Mouse (Mus musculus): ENCODE results near the gene Ppp1r11. TPM values are rescaled to one million over a fixed set of nuclear protein-coding genes. Genes with fewer than 3 reads are reported as not detected.

Gene Ppp1r11
- total and polyA plus RNA-seq, 2 experiments from 2014 or later, result 28.4 to 145 TPM

- no peaks in the 10 kb centered on the region for H3K27me3 ChIP-seq (ENCODE audit: insufficient read depth, low read length)
- no peak for TF ChIP-seq CTCF (IDR thresholded peaks at IDR 0.05; ENCODE audit: low read depth)
- no peaks in the 10 kb centered on the region for H3K4me1 ChIP-seq (ENCODE audit: insufficient read depth, low read length)
- no peaks in the 10 kb centered on the region for H3K36me3 ChIP-seq (ENCODE audit: insufficient read depth, low read length)
- 66% methylated on average over 4 of the region's 4 CpGs for WGBS
- H3K4me3 ChIP-seq (ENCODE audit: low read length), result no peak overlapping the region
- H3K9me3 ChIP-seq (ENCODE audit: low read length), result no peaks in the 10 kb centered on the region
- no peak for ATAC-seq
- no peak overlapping the region for H3K4me2 ChIP-seq (ENCODE audit: low read depth, low read length)
- H3K9ac ChIP-seq (replicated peaks; ENCODE audit: low read length), result no peak overlapping the region
- no peak for DNase-seq (ENCODE audit: low spot score)
- no peak overlapping the region for H3K27ac ChIP-seq
Observed at GRCm38 (mm10) chr17:36923491-36923890, 28.1 kb downstream of the Ppp1r11 start.

DNA sequence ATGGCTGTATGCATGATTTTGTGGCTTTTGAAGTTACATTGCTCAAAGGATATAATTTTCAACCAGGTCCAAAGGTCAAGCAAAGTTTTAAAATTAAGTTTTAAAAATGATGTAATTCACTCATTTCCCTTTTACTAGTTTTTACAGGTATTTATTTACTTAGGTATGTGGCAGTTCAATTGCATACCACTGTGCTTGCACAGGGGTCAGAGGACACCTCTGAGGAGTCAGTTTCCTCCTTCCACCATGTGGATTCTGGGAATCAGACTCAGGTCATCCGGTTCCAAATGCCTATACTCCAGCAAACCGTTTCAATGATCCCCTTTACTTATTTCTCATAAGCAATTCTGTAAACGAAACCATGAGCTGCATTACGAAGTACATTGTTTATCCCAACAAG is 28.8 kb downstream of the Ppp1r11 start:
- H3K9me3 ChIP-seq (ENCODE audit: low read length), result no peaks in the 10 kb centered on the region
- no peaks in the 10 kb centered on the region for H3K27me3 ChIP-seq (ENCODE audit: insufficient read depth, low read length)
- no peak overlapping the region for H3K27ac ChIP-seq
- WGBS, result 87% methylated on average over 4 of the region's 4 CpGs
- no peak overlapping the region for H3K9ac ChIP-seq (replicated peaks; ENCODE audit: low read length)
- no peaks in the 10 kb centered on the region for H3K36me3 ChIP-seq (ENCODE audit: insufficient read depth, low read length)
- H3K4me1 ChIP-seq (ENCODE audit: insufficient read depth, low read length), result no peaks in the 10 kb centered on the region
- no peak overlapping the region for H3K4me2 ChIP-seq (ENCODE audit: low read depth, low read length)
- TF ChIP-seq CTCF (IDR thresholded peaks at IDR 0.05; ENCODE audit: low read depth), result no peak
- H3K4me3 ChIP-seq (ENCODE audit: low read length), result no peak overlapping the region
- no peak for ATAC-seq
- no peak for DNase-seq (ENCODE audit: low spot score)

- DNase-seq (ENCODE audit: low spot score), result no peak
- WGBS, result 53% methylated on average over 15 of the region's 15 CpGs
- TF ChIP-seq CTCF (IDR thresholded peaks at IDR 0.05; ENCODE audit: low read depth), result no peak
- Histone ChIP-seq H3K9ac (replicated peaks; ENCODE audit: low read length) (no peak overlapping the region), H3K4me1 (ENCODE audit: insufficient read depth, low read length) (no peaks in the 10 kb centered on the region), H3K27me3 (ENCODE audit: insufficient read depth, low read length) (no peaks in the 10 kb centered on the region), H3K9me3 (ENCODE audit: low read length) (no peaks in the 10 kb centered on the region), H3K4me3 (ENCODE audit: low read length) (no peak overlapping the region), H3K36me3 (ENCODE audit: insufficient read depth, low read length) (no peaks in the 10 kb centered on the region), H3K4me2 (ENCODE audit: low read depth, low read length) (no peak overlapping the region), H3K27ac (no peak overlapping the region)
- ATAC-seq, result no peak
Observed at GRCm38 (mm10) chr17:36920239-36920638, 31.3 kb downstream of the Ppp1r11 start.

DNA sequence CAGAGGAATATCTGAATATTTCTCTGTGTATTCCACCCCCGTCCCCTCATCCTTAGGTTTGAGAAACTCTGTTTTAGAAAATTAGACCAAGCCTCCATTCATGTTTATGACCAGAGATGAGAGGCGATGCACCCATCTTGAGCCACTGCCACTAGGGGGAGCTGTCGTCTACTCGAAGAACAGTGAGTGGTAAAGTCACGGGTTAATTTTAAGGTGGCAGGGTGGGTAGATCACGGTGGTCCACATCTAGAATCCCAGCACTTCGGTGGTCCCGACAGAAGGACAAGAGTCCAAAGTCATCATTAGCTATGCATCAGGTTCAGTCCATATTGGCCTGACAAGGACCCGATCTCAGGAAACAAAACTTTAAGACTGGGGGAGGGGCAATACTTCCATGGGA is 36.5 kb downstream of the Ppp1r11 start:
- Histone ChIP-seq H3K36me3 (ENCODE audit: insufficient read depth, low read length) (no peaks in the 10 kb centered on the region), H3K4me3 (ENCODE audit: low read length) (no peak overlapping the region), H3K4me2 (ENCODE audit: low read depth, low read length) (no peak overlapping the region), H3K27me3 (ENCODE audit: insufficient read depth, low read length) (no peaks in the 10 kb centered on the region), H3K27ac (no peak overlapping the region), H3K9ac (replicated peaks; ENCODE audit: low read length) (no peak overlapping the region), H3K9me3 (ENCODE audit: low read length) (no peaks in the 10 kb centered on the region), H3K4me1 (ENCODE audit: insufficient read depth, low read length) (no peaks in the 10 kb centered on the region)
- peak; percentile 81 for TF ChIP-seq CTCF (IDR thresholded peaks at IDR 0.05; ENCODE audit: low read depth)
- DNase-seq (ENCODE audit: low spot score) (peak; percentile 66), ATAC-seq (no peak; the same call in 1 of the 2 replicates)
- WGBS, result 14% methylated on average over 9 of the region's 9 CpGs

DNA sequence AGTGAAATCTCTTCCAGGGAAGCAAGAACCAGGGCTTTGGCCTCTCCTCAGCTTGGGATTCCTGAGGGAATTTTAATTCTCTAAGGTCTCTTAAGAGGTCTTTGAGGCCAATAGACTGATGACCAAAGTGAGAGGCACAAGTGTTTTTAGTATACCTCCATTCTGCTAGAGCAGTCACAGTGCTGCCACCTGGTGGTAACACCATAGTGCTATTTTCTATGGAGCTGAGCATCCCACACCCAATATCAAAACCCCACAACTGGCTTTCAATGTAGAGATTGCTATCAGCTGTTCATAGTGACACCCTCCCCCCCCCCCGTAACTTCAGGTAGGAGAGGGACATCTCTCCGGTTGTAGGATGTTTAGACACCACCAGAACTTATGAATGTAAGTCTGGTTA is 37.4 kb downstream of the Ppp1r11 start:
- no peaks in the 10 kb centered on the region for H3K9me3 ChIP-seq (ENCODE audit: low read length)
- DNase-seq (ENCODE audit: low spot score), result peak; percentile 82
- no peak overlapping the region for H3K9ac ChIP-seq (replicated peaks; ENCODE audit: low read length)
- ATAC-seq, result no peak
- H3K4me2 ChIP-seq (ENCODE audit: low read depth, low read length), result no peak overlapping the region
- no peaks in the 10 kb centered on the region for H3K36me3 ChIP-seq (ENCODE audit: insufficient read depth, low read length)
- H3K4me3 ChIP-seq (ENCODE audit: low read length), result no peak overlapping the region
- no peaks in the 10 kb centered on the region for H3K27me3 ChIP-seq (ENCODE audit: insufficient read depth, low read length)
- no peaks in the 10 kb centered on the region for H3K4me1 ChIP-seq (ENCODE audit: insufficient read depth, low read length)
- no peak overlapping the region for H3K27ac ChIP-seq
- WGBS, result 12% methylated on average over 2 of the region's 2 CpGs
- TF ChIP-seq CTCF (IDR thresholded peaks at IDR 0.05; ENCODE audit: low read depth), result peak; percentile 79

DNA sequence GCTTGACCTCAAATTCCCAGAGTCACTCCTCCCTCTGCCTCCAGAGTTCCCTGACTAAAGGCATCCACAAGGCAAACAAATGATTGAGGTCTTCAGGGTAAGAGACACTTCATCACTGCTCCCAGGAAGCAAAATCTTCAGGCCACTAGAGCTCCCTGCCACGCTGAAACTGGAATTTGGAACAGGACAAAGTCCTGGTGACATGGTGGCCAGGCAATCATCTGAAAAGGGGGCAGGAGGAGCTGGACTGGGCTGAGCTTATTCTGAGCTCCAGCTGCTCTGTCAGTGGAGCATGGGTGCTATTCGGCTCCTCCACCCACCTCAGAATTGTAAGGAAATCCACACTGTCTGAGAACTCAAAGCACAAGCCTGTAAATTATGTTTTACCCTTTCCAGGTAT is 39.5 kb downstream of the Ppp1r11 start:
- Histone ChIP-seq H3K27me3 (ENCODE audit: insufficient read depth, low read length) (no peaks in the 10 kb centered on the region), H3K4me2 (ENCODE audit: low read depth, low read length) (no peak overlapping the region), H3K9me3 (ENCODE audit: low read length) (no peaks in the 10 kb centered on the region), H3K4me3 (ENCODE audit: low read length) (no peak overlapping the region), H3K4me1 (ENCODE audit: insufficient read depth, low read length) (no peaks in the 10 kb centered on the region), H3K9ac (replicated peaks; ENCODE audit: low read length) (no peak overlapping the region), H3K36me3 (ENCODE audit: insufficient read depth, low read length) (no peaks in the 10 kb centered on the region), H3K27ac (no peak overlapping the region)
- DNase-seq (ENCODE audit: low spot score) (no peak), ATAC-seq (no peak)
- 66% methylated on average over 2 of the region's 2 CpGs for WGBS
- no peak for TF ChIP-seq CTCF (IDR thresholded peaks at IDR 0.05; ENCODE audit: low read depth)

DNA sequence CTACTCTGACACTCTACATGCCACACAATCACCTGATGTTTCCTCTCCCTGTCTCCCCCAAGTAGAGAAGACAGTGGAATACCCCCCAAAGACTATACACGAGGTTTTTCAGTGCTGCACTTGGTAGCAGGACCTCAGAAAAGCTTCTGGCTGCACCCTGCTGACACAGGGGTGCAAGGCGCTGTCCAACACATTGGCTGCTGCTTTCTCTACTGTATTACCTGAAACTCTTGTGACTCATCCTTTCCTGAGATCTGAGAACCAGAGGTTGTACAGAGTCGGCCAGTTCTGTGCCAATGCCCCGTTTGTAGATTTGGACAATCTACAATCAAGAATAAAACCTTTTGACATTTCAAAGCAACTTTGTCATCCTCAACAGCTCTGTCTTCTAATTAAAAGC is 41.7 kb downstream of the Ppp1r11 start:
- no peak for TF ChIP-seq CTCF (IDR thresholded peaks at IDR 0.05; ENCODE audit: low read depth)
- no peaks in the 10 kb centered on the region for H3K9me3 ChIP-seq (ENCODE audit: low read length)
- H3K4me3 ChIP-seq (ENCODE audit: low read length), result no peak overlapping the region
- no peaks in the 10 kb centered on the region for H3K36me3 ChIP-seq (ENCODE audit: insufficient read depth, low read length)
- no peak for ATAC-seq
- H3K9ac ChIP-seq (replicated peaks; ENCODE audit: low read length), result no peak overlapping the region
- H3K27ac ChIP-seq, result no peak overlapping the region
- no peaks in the 10 kb centered on the region for H3K27me3 ChIP-seq (ENCODE audit: insufficient read depth, low read length)
- 59% methylated on average over 4 of the region's 4 CpGs for WGBS
- H3K4me2 ChIP-seq (ENCODE audit: low read depth, low read length), result no peak overlapping the region
- no peak for DNase-seq (ENCODE audit: low spot score)
- no peaks in the 10 kb centered on the region for H3K4me1 ChIP-seq (ENCODE audit: insufficient read depth, low read length)
